Mouse (Mus musculus): ENCODE data around the gene Susd2. TPM values are rescaled to one million over a fixed set of nuclear protein-coding genes. Genes with fewer than 3 reads are reported as not detected.

The Susd2 gene
- polyA plus RNA-seq, 1 experiment, result 14.8 TPM

DNA sequence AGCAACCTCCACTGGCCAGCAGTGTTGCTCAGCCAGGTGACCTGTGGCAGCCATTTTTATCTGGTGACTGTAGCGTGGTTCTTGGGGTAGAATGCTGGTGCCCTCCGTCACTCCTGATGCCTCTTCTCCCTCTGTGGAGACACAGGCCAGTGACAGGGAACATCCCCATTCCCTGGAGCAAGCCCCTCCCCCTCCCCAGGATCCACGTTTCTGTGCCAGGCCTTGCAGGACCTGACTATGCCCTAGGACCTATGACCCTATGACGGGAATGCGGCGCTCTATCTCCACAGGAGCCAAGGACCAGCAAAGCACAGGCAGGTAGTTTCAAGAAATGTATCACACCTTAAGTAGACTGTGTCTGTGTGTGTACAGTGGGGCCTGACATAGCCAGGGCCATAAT lies 4.3 kb upstream of the Susd2 start:
- TF ChIP-seq POLR2A (IDR thresholded peaks at IDR 0.05; ENCODE audit: low read depth, low read length) (no peak), CTCF (IDR thresholded peaks at IDR 0.05; ENCODE audit: extremely low read depth, insufficient read depth, insufficient read length, insufficient replicate concordance) (no peak)

DNA sequence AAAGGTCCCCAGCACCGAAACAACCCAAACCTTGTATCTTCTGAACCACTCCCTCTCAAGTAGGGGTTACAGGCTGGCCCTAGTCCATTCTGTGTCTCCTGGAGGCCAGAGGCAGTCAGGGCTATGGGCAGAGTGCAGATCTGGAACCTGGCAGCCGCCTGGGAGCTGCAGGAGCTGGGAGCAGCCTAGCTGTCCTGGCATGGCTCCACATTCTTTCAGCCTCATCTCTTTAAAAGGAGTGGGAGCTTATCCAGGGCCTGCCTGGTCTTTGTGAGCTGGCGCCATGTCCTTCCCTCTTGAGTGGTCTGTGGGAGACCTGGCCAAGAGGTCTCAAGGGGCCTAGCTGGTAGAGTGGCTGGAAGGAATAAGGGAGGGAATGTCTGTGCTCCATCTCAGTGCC lies 3.6 kb upstream of the Susd2 start:
- no peaks in the 10 kb centered on the region for H3K27me3 ChIP-seq (ENCODE audit: control insufficient read depth, insufficient read depth, low read length)
- peaks cover 5% of the 10 kb centered on the region; the same call in 1 of the 2 replicates for H3K4me1 ChIP-seq (ENCODE audit: control insufficient read depth, insufficient read depth, insufficient read length)
- H3K36me3 ChIP-seq (ENCODE audit: control insufficient read depth, insufficient read depth, low read length), result peaks cover 43% of the 10 kb centered on the region
- 94% methylated on average over 3 of the region's 3 CpGs for WGBS
- no peak overlapping the region for H3K27ac ChIP-seq (ENCODE audit: insufficient read depth, low read length)
- TF ChIP-seq CTCF (IDR thresholded peaks at IDR 0.05; ENCODE audit: extremely low read depth, insufficient read depth, insufficient read length, insufficient replicate concordance), result no peak
- TF ChIP-seq POLR2A (IDR thresholded peaks at IDR 0.05; ENCODE audit: low read depth, low read length), result no peak
- no peak overlapping the region for H3K4me3 ChIP-seq (ENCODE audit: extremely low read depth, insufficient read depth, insufficient read length)
- DNase-seq (ENCODE audit: low read depth in 1 of 2, low spot score in 2 of 2), result no peak

More for the DNA sequence above, 4.3 kb upstream of the Susd2 start:
- DNase-seq (ENCODE audit: low read depth in 1 of 2, low spot score in 2 of 2), result no peak
- Histone ChIP-seq H3K4me1 (ENCODE audit: control insufficient read depth, insufficient read depth, insufficient read length) (peaks cover 5% of the 10 kb centered on the region; the same call in 1 of the 2 replicates), H3K27me3 (ENCODE audit: control insufficient read depth, insufficient read depth, low read length) (no peaks in the 10 kb centered on the region), H3K36me3 (ENCODE audit: control insufficient read depth, insufficient read depth, low read length) (peaks cover 50% of the 10 kb centered on the region), H3K27ac (ENCODE audit: insufficient read depth, low read length) (no peak overlapping the region), H3K4me3 (ENCODE audit: extremely low read depth, insufficient read depth, insufficient read length) (no peak overlapping the region)
- 97% methylated on average over 6 of the region's 6 CpGs for WGBS

DNA sequence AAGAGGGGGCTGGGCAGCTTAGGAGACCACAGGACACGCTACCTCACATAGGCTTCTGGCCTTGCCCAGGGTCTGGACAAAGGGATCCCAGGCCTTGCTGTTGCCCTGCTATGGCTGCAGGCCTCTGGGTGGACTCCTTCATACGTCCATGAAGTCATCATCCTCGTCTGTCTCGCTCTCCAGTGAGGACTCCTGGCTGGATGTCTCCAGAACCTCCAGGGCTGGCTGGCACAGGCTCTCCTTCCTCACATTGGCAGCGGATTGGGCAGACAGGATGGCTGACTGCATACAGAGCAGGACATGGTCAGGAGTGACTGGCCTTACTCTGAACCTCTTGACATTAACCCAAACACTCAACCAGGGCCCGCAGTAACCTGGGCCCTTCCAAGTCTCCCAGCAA lies 2.6 kb upstream of the Susd2 start:
- no peak overlapping the region for H3K4me3 ChIP-seq (ENCODE audit: extremely low read depth, insufficient read depth, insufficient read length)
- H3K36me3 ChIP-seq (ENCODE audit: control insufficient read depth, insufficient read depth, low read length), result peaks cover 34% of the 10 kb centered on the region
- no peak for DNase-seq (ENCODE audit: low read depth in 1 of 2, low spot score in 2 of 2)
- H3K27me3 ChIP-seq (ENCODE audit: control insufficient read depth, insufficient read depth, low read length), result no peaks in the 10 kb centered on the region
- no peak for TF ChIP-seq CTCF (IDR thresholded peaks at IDR 0.05; ENCODE audit: extremely low read depth, insufficient read depth, insufficient read length, insufficient replicate concordance)
- no peak for TF ChIP-seq POLR2A (IDR thresholded peaks at IDR 0.05; ENCODE audit: low read depth, low read length)
- peaks cover 5% of the 10 kb centered on the region; the same call in 1 of the 2 replicates for H3K4me1 ChIP-seq (ENCODE audit: control insufficient read depth, insufficient read depth, insufficient read length)
- no peak overlapping the region for H3K27ac ChIP-seq (ENCODE audit: insufficient read depth, low read length)
- WGBS, result 88% methylated on average over 6 of the region's 6 CpGs

DNA sequence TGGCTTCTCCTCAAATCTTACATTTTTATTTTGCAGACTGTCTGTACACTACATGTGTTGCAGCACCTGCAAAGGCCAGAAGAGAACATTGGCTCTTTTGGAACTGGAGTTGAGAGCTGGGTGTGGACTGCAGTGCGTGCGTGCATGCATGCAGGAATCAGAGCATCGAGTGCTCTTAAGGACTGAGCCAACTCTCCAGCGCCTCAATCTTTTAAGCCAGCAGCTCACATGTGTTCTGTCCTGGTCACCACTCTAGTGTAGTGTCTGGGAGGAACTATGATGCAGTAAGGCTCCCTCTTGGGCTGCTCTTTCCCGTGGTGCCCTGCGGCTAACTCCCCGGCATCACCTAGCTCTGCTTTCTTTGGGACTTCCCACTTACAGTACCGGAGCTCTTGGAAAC lies 1.8 kb upstream of the Susd2 start:
- Histone ChIP-seq H3K4me1 (ENCODE audit: control insufficient read depth, insufficient read depth, insufficient read length) (peaks cover 5% of the 10 kb centered on the region; the same call in 1 of the 2 replicates), H3K4me3 (ENCODE audit: extremely low read depth, insufficient read depth, insufficient read length) (no peak overlapping the region), H3K36me3 (ENCODE audit: control insufficient read depth, insufficient read depth, low read length) (peaks cover 27% of the 10 kb centered on the region), H3K27me3 (ENCODE audit: control insufficient read depth, insufficient read depth, low read length) (no peaks in the 10 kb centered on the region), H3K27ac (ENCODE audit: insufficient read depth, low read length) (no peak overlapping the region)
- WGBS, result 94% methylated on average over 8 of the region's 8 CpGs
- TF ChIP-seq POLR2A (IDR thresholded peaks at IDR 0.05; ENCODE audit: low read depth, low read length), result no peak
- TF ChIP-seq CTCF (IDR thresholded peaks at IDR 0.05; ENCODE audit: extremely low read depth, insufficient read depth, insufficient read length, insufficient replicate concordance), result no peak
- no peak for DNase-seq (ENCODE audit: low read depth in 1 of 2, low spot score in 2 of 2)

DNA sequence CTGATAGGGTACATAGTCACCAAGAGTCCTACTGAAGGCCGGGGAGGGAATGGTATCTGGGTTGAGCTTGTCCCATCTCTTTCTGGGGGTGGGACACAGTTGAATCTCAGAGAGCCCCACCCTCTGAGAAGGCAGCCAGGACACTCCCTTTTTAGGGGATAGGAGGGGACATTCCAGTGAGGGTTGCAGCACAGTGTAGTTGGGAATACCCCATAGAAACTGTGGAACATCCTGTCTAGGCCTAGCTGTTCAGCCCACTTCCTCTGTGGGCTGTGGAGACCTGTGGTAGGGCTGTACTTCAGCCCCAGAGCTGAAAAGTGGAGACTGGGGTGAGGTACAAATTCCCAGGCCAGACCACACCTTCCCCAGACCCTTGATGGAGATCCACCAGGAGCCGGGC lies 917 bp downstream of the Susd2 start:
- no peak overlapping the region for H3K4me3 ChIP-seq (ENCODE audit: extremely low read depth, insufficient read depth, insufficient read length)
- WGBS, result 83% methylated on average over 2 of the region's 2 CpGs
- TF ChIP-seq POLR2A (IDR thresholded peaks at IDR 0.05; ENCODE audit: low read depth, low read length) (no peak), CTCF (IDR thresholded peaks at IDR 0.05; ENCODE audit: extremely low read depth, insufficient read depth, insufficient read length, insufficient replicate concordance) (no peak)
- H3K36me3 ChIP-seq (ENCODE audit: control insufficient read depth, insufficient read depth, low read length), result peaks cover 16% of the 10 kb centered on the region
- H3K4me1 ChIP-seq (ENCODE audit: control insufficient read depth, insufficient read depth, insufficient read length), result peaks cover 5% of the 10 kb centered on the region; the same call in 1 of the 2 replicates
- no peaks in the 10 kb centered on the region for H3K27me3 ChIP-seq (ENCODE audit: control insufficient read depth, insufficient read depth, low read length)
- DNase-seq (ENCODE audit: low read depth in 1 of 2, low spot score in 2 of 2), result no peak
- 0 out of 2 replicates have a peak overlapping the region, but pooled peaks have one; percentile 5 for H3K27ac ChIP-seq (ENCODE audit: insufficient read depth, low read length)

DNA sequence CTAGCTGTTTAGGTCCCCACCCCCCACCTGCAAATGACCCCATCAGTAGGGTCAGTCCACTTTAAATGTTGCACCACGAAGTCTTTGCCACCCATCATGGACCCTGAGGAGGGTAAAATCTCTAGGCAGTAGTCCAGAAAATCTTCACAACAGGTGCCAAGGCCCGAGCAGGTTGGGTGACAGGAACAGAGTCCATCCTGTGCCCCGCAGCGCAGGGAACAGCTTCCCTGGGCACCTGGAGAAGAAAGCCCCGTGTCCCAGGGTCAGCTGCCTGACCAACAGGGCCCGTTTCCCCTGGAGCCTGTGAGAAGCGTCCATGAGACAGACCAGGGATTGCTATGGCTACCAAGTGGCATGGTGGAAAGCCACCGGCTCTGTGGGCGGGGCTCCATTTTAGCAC lies 1.4 kb downstream of the Susd2 start:
- no peak overlapping the region for H3K27ac ChIP-seq (ENCODE audit: insufficient read depth, low read length)
- no peak for TF ChIP-seq POLR2A (IDR thresholded peaks at IDR 0.05; ENCODE audit: low read depth, low read length)
- TF ChIP-seq CTCF (IDR thresholded peaks at IDR 0.05; ENCODE audit: extremely low read depth, insufficient read depth, insufficient read length, insufficient replicate concordance), result no peak
- no peak overlapping the region for H3K4me3 ChIP-seq (ENCODE audit: extremely low read depth, insufficient read depth, insufficient read length)
- H3K4me1 ChIP-seq (ENCODE audit: control insufficient read depth, insufficient read depth, insufficient read length), result peaks cover 5% of the 10 kb centered on the region; the same call in 1 of the 2 replicates
- DNase-seq (ENCODE audit: low read depth in 1 of 2, low spot score in 2 of 2), result no peak
- 87% methylated on average over 9 of the region's 9 CpGs for WGBS
- peaks cover 12% of the 10 kb centered on the region for H3K36me3 ChIP-seq (ENCODE audit: control insufficient read depth, insufficient read depth, low read length)
- H3K27me3 ChIP-seq (ENCODE audit: control insufficient read depth, insufficient read depth, low read length), result no peaks in the 10 kb centered on the region

DNA sequence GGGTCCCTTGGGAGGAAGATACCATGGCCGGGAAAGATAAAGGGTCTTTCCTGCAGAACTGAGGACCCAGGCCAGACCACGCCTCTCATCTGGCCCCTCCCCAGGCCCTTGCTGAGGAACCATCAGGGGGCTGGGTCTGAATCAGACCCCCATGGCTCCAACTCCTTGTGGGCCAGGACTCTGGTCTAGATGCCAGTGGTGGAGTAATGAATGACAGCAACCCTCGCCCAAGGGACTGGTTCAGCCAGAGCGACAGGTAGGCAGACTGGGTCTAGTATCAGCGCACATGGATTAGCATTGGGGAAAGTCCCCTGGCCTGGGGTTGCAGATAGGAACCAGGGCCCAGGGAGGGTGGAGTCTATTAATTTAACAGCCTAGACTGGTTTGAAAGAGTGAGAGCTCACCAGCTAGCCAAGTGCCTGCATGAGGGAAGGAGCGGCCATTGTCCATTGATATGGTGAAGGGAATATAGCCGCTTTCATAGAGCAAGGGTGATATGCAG lies 2.0 kb downstream of the Susd2 start:
- Histone ChIP-seq H3K27me3 (ENCODE audit: control insufficient read depth, insufficient read depth, low read length) (no peaks in the 10 kb centered on the region), H3K4me1 (ENCODE audit: control insufficient read depth, insufficient read depth, insufficient read length) (peaks cover 5% of the 10 kb centered on the region; the same call in 1 of the 2 replicates), H3K27ac (ENCODE audit: insufficient read depth, low read length) (no peak overlapping the region), H3K4me3 (ENCODE audit: extremely low read depth, insufficient read depth, insufficient read length) (no peak overlapping the region), H3K36me3 (ENCODE audit: control insufficient read depth, insufficient read depth, low read length) (peaks cover 9% of the 10 kb centered on the region)
- DNase-seq (ENCODE audit: low read depth in 1 of 2, low spot score in 2 of 2), result no peak
- WGBS, result 81% methylated on average over 7 of the region's 7 CpGs
- TF ChIP-seq POLR2A (IDR thresholded peaks at IDR 0.05; ENCODE audit: low read depth, low read length), result no peak
- TF ChIP-seq CTCF (IDR thresholded peaks at IDR 0.05; ENCODE audit: extremely low read depth, insufficient read depth, insufficient read length, insufficient replicate concordance), result no peak

All from spleen, adult 2 months (tissue).